Mouse (Mus musculus) liver, embryonic 14.5 days (tissue): Measurements from ENCODE around the gene Cers5. TPM values are rescaled to one million over a fixed set of nuclear protein-coding genes. Genes with fewer than 3 reads are reported as not detected.
A peak's percentile ranks its signal among the peaks of the same experiment; 100 is the strongest.

Experiments used
- ATAC-seq: fragments of 200-750 bp; cut with Nextera tagmentation; 2 replicates; pipeline ENCODE4 v1.8.0; 2017; ENCODE audit warnings: moderate number of reproducible peaks, mild to moderate bottlenecking, moderate library complexity; ENCODE audit not compliant: insufficient read depth
- DNase-seq, 3 experiments: peaks; one replicate each; pipeline ENCODE4 v3.0.0-alpha.2; 2012 to 2013; ENCODE audit warnings: low read depth in 3 of 3, low spot score in 3 of 3
- H3K27ac ChIP-seq: fragments of 300-500 bp; sonication (generic); 2 replicates; pipeline ENCODE4 v1.5.1; 2014; ENCODE audit warnings: moderate library complexity, mild to moderate bottlenecking, control low read depth, inconsistent platforms
- H3K27me3 ChIP-seq: fragments of 300-500 bp; sonication (generic); 2 replicates; pipeline ENCODE4 v1.6.1; 2014; ENCODE audit warnings: mild to moderate bottlenecking, low read length, moderate library complexity; ENCODE audit not compliant: control insufficient read depth, insufficient read depth
- H3K36me3 ChIP-seq: fragments of 300-500 bp; sonication (generic); replicated peaks from 2 replicates; pipeline ENCODE4 v1.6.1; 2014; ENCODE audit warnings: low read depth; ENCODE audit not compliant: control insufficient read depth, insufficient read depth
- H3K4me1 ChIP-seq, 2 experiments: fragments of 200-500 bp in 1 of 2; fragments of 300-500 bp in 1 of 2; sonication (generic) in 1 of 2; replicated peaks; 2 replicates each; pipeline ENCODE4 v1.6.1; 2012 to 2014; ENCODE audit warnings: antibody characterized with exemption in 1 of 2, inconsistent platforms in 1 of 2, low read length in 1 of 2; ENCODE audit not compliant: control insufficient read depth in 2 of 2, insufficient read depth in 2 of 2
- H3K4me2 ChIP-seq: fragments of 300-500 bp; sonication (generic); 2 replicates; pipeline ENCODE4 v1.6.1; 2014; ENCODE audit warnings: low read depth, mild to moderate bottlenecking, control low read depth, moderate library complexity
- H3K4me3 ChIP-seq, 2 experiments: fragments of 200-500 bp in 1 of 2; fragments of 300-500 bp in 1 of 2; sonication (generic) in 1 of 2; 2 replicates each; pipeline ENCODE4 v1.5.1; 2012 to 2014; ENCODE audit warnings: low read depth in 2 of 2, low read length in 2 of 2, mild to moderate bottlenecking in 2 of 2, control low read depth in 1 of 2, inconsistent platforms in 1 of 2, moderate library complexity in 1 of 2; ENCODE audit not compliant: insufficient read depth in 1 of 2
- H3K9ac ChIP-seq: fragments of 300-500 bp; sonication (generic); replicated peaks from 2 replicates; pipeline ENCODE4 v1.6.1; 2014; ENCODE audit warnings: mild to moderate bottlenecking, control low read depth, moderate library complexity
- H3K9me3 ChIP-seq: fragments of 300-500 bp; sonication (generic); 2 replicates; pipeline ENCODE4 v1.6.1; 2016; ENCODE audit warnings: low read length, mixed read lengths; ENCODE audit not compliant: control insufficient read depth
- CTCF ChIP-seq: IDR thresholded peaks from 2 replicates; pipeline ENCODE4 v1.5.1; 2016; ENCODE audit warnings: antibody characterized with exemption, low read depth, control low read depth
- EP300 ChIP-seq: IDR thresholded peaks from 2 replicates; pipeline ENCODE4 v1.6.1; 2016; ENCODE audit warnings: antibody characterized with exemption, low read depth
- WGBS: fragments of 180-500 bp; shearing (Covaris S2); extraction: QIAGEN DNeasy Blood & Tissue Kit; methylation state at CpG from one replicate; pipeline ENCODE4 v1.1.7; 2014; ENCODE audit not compliant: insufficient replicate concordance; 5-methylcytosine and 5-hydroxymethylcytosine counted together
- polyA plus RNA-seq, 2 experiments: library from polyadenylated mRNA; depleted of rRNA in 1 of 2; stranded (reverse) in 1 of 2; unstranded in 1 of 2; fragments of >200 nt; fragmentation: Nextera tagmentation in 1 of 2; extraction: Ambion mirVana in 1 of 2; gene quantifications; 2 replicates each; pipeline versions ENCODE4 v1.2.1 to v1.2.3; 2012 to 2014

Cers5 gene
- polyA plus RNA-seq, 2 experiments: 5.4 to 7.7 TPM

GRCm38 (mm10) chr15:99790464-99790863 is 17.8 kb upstream of the Cers5 start:
- TF ChIP-seq EP300 (no peak), CTCF (no peak)
- H3K4me2 ChIP-seq: no peak overlapping the region
- no peaks in the 10 kb centered on the region for H3K9me3 ChIP-seq
- no peak overlapping the region for H3K4me3 ChIP-seq
- no peak for ATAC-seq
- H3K4me1 ChIP-seq: no peaks in the 10 kb centered on the region
- no peak for DNase-seq
- no peaks in the 10 kb centered on the region for H3K36me3 ChIP-seq
- no peak overlapping the region for H3K9ac ChIP-seq
- no peaks in the 10 kb centered on the region for H3K27me3 ChIP-seq
- H3K27ac ChIP-seq: no peak overlapping the region
- WGBS: 68% methylated on average over 6 of the region's 6 CpGs

GRCm38 (mm10) chr15:99787625-99788120 is 15.0 kb upstream of the Cers5 start:
- Histone ChIP-seq H3K36me3 (no peaks in the 10 kb centered on the region), H3K27ac (no peak overlapping the region), H3K4me2 (no peak overlapping the region), H3K9ac (no peak overlapping the region), H3K4me1 (no peaks in the 10 kb centered on the region), H3K27me3 (no peaks in the 10 kb centered on the region), H3K4me3 (no peak overlapping the region), H3K9me3 (no peaks in the 10 kb centered on the region)
- DNase-seq (no peak), ATAC-seq (no peak)
- TF ChIP-seq CTCF (no peak), EP300 (no peak)
- 52% methylated on average over 9 of the region's 9 CpGs for WGBS

DNA sequence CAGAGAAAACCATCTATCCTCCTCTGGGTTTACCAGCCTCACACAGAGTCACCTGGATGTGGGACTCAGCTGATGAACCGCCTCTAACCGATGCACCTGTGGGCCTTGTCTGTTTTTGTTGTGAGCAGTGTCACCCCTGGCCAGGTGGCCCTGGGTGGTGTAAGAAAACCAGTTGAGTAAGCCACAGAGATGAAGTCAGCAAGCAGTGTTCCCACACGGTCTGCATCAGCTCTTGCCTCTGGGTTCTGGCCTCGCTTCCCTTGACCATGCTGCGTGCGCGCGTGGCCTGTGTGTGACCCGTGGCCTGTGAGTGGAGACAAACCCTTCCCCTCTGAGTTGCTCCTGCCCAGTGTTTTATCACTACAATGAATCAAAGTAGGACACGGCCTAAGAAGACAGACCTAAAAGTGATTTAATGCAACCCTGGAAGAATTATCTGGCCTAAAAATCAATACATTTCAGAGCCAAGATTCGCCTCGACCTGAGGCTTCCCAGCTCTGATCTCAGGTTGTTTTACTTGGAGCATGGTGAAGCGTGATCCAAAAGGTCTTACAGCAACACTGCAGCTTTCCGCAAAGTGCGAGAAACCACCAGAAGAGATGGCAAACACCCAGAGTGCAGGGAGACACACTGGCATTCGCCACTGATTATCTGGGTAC is 6.1 kb upstream of the Cers5 start:
- 78% methylated on average over 16 of the region's 16 CpGs for WGBS
- H3K9me3 ChIP-seq: no peaks in the 10 kb centered on the region
- ATAC-seq (no peak), DNase-seq (no peak)
- no peaks in the 10 kb centered on the region for H3K4me1 ChIP-seq
- no peak overlapping the region for H3K27ac ChIP-seq
- no peak overlapping the region for H3K9ac ChIP-seq
- no peaks in the 10 kb centered on the region for H3K36me3 ChIP-seq
- H3K27me3 ChIP-seq: no peaks in the 10 kb centered on the region
- no peak overlapping the region for H3K4me2 ChIP-seq
- no peak overlapping the region for H3K4me3 ChIP-seq
- TF ChIP-seq EP300 (no peak), CTCF (no peak)

- 23% methylated on average over 7 of the region's 7 CpGs for WGBS
These were observed 5.5 kb upstream of the Cers5 start for GRCm38 (mm10) chr15:99778148-99778547.

GRCm38 (mm10) chr15:99772925-99773324 is 240 bp upstream of the Cers5 start:
- no peak for TF ChIP-seq CTCF
- no peaks in the 10 kb centered on the region for H3K36me3 ChIP-seq
- no peak overlapping the region for H3K4me2 ChIP-seq
- H3K27ac ChIP-seq: no peak overlapping the region
- peaks cover 2 to 5% of the 10 kb centered on the region in 2 experiments; a peak in 2 of 4 replicates for H3K4me1 ChIP-seq
- no peaks in the 10 kb centered on the region for H3K9me3 ChIP-seq
- DNase-seq: no peak
- no peak for ATAC-seq
- H3K27me3 ChIP-seq: no peaks in the 10 kb centered on the region
- 48% methylated on average over 3 of the region's 3 CpGs for WGBS
- H3K9ac ChIP-seq: no peak overlapping the region
- H3K4me3 ChIP-seq: no peak overlapping the region

More at GRCm38 (mm10) chr15:99778148-99778547, 5.5 kb upstream of the Cers5 start:
- no peak for ATAC-seq
- Histone ChIP-seq H3K27ac (no peak overlapping the region), H3K27me3 (no peaks in the 10 kb centered on the region), H3K36me3 (no peaks in the 10 kb centered on the region), H3K4me2 (no peak overlapping the region), H3K9ac (no peak overlapping the region), H3K4me1 (no peaks in the 10 kb centered on the region), H3K4me3 (no peak overlapping the region), H3K9me3 (no peaks in the 10 kb centered on the region)
- peak in 1 of 3 experiments; percentile 13 for DNase-seq
- TF ChIP-seq CTCF (peak; percentile 69), EP300 (no peak)
